Mouse (Mus musculus) urinary bladder, postnatal 4 days (tissue): ENCODE data around the gene Phf24.
"Not testable (repeated sequence)": the region's sequence is repeated elsewhere in the genome, so short reads cannot be mapped to it uniquely, and the experiment has no call there.

Experiments
- DNase-seq, 2 experiments: peaks; one replicate each; pipeline ENCODE4 v3.0.0; 2021 to 2022; ENCODE audit warnings: low spot score in 2 of 2

Gene Phf24

DNA sequence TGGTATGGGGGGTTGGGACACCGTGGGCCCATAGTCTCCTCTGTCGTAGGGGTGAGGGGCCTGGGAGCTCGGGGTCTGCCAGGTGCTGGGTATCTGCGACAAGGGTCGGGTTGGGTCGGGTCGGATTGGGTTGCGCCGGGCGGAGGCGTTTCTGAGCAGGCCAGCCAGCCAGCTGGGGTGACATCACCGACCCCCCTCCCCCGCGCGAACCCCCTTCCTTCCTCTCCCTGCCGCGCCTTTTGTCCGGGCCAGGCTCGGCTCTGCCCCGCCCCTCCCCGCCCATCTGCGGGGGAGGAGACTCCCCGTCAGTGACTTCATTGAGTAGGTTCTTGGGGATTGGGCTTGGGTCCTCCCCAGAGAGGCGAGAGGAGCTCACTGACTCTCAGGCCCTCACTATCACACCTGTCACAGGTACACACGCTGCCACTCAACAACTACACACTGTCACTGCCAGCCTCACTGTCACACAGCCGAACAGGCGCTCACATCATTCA lies 33.7 kb downstream of the Phf24 start:
- peak; percentile 80 to 89 for DNase-seq

DNA sequence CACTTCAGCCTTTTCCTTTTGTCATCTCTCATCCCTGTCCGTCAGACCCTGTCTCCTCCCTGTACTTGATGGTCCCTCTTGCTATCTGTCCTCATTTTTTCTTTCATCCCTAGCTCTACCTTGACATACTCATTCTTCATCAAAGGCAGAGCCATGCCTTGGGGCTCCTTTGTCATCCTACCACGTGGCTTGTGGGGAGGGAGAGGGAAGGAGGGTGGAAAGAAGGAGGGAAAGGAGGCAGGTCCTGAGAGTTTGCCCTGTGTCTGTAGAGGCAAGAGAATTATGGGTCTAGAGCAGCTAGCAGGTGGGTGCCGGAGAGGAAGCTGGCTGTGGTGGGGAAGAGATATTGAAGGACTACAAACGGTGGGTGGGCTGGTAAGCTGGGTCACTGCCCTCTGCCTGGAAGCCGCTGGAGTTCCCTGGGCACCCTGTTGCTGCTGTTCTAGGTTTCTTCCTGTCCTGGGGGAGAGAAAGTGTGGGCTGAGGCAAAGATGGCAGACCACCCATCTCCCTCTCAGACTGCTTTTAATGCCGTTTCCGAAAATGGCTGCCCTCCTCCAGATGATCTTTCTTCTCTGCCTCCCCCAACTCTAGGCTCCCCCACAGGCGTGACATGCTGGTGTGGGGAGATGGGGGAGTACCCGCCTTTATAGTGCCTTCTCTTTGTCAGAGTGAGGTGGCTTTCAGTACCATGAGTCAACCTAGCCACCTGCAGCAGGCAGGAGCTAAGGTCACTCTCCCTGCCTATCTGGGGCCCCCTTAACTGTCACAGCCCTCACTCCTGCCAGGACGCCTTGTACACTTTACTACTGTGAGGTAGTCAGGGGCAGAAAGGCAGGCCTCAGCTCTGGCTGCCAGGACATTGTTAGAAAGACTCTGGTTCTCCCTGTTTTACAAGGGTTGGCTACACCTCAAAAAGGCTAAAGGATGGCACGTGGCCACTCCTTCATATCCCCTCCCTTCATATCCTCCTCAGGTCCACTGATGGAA lies 35.0 kb downstream of the Phf24 start:
- no peak for DNase-seq

DNA sequence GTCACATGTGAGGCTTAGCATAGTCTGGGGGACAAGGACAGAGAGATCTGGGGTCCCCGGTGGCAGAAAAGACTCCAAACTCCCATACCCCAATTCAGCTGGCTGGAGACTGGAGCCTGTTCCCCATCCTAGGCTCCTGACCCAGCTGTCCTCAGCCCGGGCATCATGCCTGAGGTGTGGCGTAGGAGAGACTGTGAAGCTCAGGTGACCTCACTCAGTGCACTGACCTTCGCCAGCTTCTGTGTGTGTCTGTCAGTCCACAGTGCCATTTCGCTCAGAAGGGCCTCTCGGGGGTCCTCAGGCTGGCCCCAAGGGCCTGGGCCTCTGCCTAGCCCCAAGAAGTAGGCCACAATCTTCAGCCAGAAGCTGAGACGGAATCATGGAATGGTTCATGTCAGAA lies 36.1 kb downstream of the Phf24 start:
- no peak for DNase-seq

DNA sequence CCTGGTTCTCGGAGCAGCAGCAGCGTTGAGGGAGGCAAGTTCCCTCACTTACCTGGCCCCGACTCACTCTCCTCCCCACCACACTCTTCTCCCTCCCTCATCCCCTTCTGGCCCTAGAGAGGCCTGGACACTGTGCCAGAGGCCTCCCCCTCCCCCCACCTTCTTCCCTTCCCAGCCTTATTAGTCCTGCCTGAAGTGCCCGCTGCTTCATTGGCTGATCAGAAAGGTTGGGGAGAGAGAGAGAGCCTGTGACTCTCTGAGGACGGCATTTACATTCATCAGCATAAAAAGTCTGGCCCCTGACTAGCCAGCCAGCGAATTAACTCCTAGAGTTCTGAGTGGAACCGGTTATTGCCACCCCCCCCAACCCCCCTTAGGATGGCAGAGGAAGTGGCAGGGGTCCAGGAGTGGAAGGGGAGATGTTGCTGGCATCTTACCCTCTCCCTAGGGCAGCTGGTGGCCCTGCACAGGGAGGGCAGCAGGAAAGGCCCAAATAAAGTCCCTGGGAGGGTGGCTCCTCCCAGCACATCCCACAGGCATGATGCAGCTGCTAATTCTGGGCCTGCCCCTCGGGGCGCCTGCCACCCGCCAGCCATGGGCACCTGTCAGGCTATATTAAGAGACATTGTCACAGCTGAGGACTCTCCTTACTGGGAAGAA lies 37.1 kb downstream of the Phf24 start:
- no peak for DNase-seq

DNA sequence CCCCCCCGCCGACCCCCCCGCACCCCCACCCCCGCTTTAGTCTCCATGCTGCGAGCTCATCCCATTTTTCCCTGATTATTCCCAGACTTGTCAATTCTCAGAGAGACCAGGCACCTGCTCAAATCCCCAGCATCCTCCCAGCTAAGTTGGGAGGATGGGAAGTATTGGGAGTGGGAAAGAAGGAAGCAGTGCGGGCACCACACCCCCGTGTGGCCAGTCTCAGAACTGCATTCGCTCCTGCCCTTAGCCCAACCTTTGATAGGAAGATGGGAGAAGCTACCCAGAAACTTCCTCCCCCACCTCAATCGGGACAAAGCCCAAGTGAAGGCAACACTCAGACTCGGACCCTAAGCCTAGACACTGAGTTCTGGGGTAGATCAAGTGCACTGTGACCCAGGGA lies 37.8 kb downstream of the Phf24 start:
- peak in 1 of 2 experiments; percentile 78 for DNase-seq

DNA sequence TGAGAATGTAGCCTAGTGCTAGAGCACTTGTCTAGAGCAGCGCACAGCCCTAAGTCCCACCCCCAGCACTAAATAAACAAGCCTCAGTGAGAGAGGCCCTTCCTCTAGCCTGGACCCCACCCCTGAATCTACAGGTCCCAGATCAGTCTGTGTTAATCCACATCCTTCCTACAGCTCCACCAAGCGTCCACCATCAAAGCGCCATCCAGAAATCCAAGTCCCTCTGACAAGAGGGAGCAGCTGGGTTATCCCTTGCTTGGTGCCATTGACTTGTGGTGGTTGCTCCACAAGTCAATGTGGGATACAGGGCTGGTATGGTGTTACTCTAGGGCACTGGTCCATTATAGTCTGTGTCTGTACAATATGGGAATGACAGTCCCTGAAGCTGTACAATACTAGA lies 38.7 kb downstream of the Phf24 start:
- no peak for DNase-seq

DNA sequence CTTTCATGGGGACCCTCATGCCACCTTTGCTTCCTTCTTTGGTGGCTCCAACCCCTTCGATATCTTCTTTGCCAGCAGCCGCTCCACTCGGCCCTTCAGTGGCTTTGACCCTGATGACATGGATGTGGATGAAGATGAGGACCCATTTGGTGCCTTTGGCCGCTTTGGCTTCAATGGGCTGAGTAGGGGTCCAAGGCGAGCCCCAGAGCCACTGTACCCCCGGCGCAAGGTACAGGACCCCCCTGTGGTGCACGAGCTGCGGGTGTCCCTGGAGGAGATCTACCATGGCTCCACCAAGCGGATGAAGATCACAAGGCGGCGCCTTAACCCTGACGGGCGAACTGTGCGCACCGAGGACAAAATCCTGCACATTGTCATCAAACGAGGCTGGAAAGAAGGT lies 40.1 kb downstream of the Phf24 start:
- no peak for DNase-seq

DNA sequence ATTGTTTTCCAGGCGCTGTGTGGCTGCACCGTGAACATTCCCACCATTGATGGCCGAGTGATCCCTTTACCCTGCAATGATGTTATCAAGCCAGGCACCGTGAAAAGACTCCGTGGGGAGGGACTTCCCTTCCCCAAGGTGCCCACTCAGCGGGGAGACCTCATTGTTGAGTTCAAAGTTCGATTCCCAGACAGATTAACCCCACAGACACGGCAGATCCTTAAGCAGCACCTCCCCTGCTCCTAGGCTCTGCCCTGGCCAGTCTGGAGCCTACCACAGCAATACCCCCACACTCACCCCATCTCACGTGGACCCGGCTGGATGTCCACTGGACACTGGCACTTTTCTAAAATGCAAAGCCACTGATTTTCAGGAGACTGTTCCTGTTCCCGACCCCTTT lies 40.8 kb downstream of the Phf24 start:
- DNase-seq = no peak

DNA sequence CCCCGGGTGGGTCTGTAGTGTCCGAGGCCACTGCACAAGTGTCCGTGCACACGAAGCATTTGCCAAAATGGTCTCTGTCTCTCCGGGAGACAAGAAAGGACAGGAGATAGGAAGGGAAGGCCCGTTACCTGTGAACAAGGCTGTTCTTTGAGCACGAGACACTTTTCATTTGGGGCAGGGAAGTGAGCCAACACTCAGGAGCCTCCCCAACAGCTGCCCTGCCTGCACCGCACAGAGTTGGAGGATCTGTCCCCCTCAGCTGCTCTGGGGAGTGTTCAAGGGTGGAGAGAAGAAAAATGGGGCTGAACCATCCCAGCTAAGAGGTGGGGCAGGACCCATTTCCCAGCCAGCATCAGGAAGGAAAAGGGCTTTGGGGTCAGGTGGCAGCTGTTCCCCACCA lies 41.5 kb downstream of the Phf24 start:
- DNase-seq = no peak

DNA sequence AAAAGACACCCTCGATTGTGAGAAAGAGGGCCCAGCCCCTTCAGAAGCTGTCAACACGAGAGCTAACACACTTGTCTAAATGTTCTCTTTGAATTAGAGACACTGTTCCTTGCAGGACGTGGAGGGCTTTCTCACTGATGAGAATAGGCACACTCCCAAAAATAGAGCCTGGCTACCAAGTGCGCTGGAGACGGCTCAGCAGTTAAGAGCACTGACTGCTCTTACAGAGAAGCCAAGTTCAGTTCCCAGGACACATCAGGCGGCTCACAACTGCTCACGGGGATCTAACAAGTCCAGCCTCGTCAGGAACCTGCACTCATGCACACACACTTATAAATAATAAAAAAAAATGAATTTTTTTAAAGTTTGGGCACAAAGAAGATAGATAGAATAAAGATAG lies 42.5 kb downstream of the Phf24 start:
- DNase-seq = no peak

DNA sequence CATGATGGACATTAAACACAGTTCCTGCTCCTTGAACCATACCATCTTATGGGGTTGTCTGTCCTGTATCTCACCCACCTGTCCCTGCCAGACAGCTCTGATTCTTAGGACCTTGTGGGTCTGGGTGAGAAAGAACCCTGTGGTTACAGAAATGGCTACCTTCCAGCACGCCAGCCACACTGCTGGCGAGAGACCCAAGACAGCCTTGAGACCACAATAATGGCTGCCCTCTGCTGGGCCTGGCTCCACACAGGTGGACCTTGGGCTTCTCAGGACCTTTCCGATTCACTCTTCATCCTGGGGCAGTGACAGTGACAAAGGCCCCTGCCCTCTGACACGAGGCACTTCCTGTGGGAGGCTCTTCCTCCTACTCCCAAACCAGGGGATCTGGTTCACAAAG lies 42.9 kb downstream of the Phf24 start:
- DNase-seq = no peak

DNA sequence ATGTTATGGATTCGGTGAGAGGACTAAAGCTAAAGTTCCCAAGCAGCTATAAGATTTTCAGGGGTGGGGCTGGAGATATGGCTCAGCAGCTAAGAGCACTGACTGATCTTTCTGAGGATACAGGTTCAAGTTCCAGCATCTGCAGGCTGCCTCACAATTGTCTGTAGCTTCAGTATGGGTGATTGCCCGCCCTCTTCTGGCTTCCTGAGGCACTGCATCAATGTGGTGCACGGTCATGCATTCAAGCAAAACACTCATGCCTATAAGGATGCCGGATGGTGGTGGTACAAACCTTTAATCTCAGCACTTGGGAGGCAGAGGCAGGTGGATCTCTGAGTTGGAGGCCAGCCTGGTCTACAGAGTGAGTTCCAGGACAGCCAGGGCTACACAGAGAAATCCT lies 45.1 kb downstream of the Phf24 start:
- DNase-seq = no peak

DNA sequence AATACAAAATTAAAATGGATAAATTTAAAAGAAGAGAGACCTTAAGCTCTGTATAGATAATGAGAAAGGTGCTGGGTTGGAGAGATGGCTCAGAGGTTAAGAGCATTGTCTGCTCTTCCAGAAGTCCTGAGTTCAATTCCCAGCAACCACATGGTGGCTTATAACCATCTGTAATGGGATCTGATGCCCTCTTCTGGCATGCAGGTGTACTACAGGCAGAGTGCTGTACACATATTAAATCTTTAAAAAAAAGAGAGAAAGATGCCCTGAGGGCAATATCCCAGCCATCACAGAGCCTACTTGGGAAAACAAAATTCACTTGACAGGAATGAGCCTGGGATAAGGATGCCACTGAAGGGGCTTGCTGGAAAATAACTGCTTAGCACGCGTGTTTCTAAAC lies 47.0 kb downstream of the Phf24 start:
- DNase-seq = no peak

DNA sequence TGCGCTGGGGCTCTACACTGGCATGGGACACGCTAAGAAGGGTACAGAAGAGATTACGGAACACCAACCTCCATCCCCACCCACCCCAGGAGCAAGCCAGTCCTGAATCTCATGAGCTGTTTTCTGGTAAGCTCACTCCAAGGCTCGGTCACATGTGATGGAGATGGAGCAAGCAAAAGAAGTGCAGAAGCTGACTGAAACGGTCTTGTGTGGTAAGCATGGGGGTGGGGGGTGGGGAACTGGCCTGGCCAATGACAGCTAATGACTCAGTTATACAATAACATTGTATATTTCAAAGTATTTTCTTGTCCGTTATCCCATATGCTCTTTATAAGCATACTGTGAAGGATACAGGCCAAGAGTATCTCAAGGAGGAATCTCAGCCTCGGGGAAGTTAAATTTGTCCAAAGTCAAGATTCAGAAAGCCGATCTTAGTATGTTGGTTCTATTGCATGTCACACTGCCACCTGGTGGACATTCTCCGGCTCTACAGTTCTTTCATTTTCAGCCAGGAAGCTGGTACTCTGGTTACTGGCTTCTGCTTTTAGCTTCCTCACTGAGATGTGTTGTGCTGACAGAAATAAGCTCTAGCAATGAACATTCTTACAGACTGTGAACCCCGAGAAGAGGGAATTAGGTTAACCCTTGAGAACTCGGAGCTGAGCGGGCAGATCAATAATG lies 48.7 kb downstream of the Phf24 start:
- no peak for DNase-seq

DNA sequence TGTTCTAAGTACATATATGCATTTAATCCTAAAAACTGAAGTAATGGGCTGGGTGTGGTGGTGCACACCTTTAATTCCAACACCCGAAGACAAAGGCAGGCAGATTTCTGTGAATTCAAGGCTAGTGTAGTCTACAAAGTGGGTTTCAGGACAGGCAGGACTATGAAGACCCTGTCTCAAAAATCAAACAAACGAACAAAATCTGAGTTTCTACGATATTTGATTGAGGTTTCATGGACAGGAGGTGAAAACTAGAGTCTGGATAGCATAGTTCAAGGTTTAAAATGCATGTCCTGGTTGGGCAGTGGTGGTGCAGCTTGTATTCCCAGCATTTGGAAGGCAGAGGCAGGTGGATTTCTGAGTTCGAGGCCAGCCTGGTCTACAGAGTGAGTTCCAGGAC lies 52.8 kb downstream of the Phf24 start, which contains the start of gene 1700022I11Rik:
Gene 1700022I11Rik, plus strand, starts transcription at position 301 of the 400 bp plus-strand sequence.
- DNase-seq = no peak

DNA sequence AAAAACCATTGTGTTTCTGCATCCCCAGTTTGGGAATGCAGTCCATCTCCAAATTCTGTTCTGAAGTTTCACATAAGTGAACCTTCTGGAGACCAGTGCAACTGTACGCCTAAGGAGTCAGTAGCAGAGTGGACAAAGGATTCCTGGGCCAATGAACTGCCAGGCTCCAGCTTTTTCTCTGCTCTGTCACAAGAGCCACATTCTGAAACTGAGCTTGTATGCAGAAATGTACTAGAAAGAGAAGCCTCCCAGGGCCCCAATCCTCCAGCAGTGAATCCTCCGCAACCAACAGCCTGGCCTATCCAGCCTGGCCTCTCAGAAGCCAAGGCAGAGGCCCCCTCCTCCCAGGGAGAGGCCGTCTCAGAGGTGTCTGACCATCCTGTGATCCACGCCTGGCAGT lies 56.5 kb downstream of the Phf24 start:
- DNase-seq = no peak

DNA sequence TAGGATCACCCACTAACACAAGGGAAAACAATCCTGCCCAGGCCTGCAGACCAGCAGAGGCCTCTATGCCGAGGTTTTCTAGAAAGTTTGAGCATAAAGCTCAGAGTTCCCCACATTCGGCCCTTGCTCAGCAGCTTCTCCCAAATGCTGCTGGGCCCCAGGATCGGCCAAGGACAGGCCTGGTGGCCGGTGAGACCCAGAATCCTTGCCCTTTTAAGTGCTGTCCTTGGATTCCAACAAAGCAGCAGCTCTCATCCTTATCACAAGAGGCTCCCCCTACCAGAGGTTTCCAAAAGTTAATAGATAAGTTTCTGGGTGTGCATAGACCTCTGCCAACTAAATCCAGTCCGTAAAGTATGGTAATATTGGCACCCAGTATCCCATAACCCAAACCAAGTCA lies 57.4 kb downstream of the Phf24 start:
- DNase-seq = no peak

DNA sequence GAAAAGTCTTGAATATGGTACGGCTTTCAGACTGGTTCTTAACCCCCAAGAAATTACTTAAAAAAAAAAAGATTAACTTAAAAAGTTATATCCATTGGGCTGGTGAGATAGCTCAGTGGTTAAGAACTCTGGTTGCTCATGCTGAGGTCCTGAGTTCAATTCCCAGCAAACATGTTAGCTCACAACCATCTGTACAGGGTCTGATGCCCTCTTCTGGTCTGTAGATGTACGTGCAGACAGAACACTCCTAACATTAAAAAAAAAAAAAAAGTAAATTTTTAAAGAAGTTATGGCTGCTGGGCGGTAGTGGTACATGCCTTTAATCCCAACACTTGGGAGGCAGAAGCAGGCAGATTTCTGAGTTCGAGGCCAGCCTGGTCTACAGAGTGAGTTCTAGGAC lies 61.6 kb downstream of the Phf24 start:
- no peak for DNase-seq

DNA sequence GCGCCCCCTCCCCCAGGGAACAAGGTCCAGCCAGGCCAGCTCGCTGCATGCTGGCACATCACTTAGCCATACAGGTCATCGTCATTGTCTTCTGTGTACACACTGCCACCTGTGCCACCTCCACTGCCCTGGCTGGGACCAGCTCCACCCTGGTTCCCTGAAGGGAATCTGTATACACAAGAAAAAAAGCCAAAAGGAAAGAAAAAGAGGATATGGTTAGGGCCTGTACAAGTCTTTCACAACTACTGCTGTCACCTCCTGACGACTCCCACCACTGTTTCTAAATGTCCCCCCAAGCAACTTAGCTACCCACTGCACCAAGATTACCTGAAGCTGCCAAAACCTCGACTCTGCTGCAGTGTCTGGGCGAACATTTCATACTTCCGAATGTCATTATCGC lies 64.0 kb downstream of the Phf24 start:
- DNase-seq = not testable (repeated sequence)

DNA sequence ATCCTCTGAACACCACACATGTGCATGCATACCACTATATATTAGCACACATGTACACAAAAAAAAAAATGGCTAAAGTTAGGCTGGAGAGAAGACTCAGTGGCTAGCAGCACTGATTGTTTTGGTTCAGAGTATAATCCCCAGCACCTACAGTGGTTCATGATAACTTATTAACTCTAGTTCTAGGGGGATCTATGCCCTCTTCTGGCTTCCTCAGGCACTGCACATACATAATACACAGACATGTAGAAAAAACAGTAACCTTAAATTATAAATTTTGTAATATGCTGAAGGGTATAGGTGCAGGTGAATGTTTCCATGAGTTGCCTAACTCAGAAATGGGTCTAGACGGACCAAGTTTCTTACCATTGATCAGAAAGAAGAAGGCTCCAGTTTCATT lies 71.8 kb downstream of the Phf24 start:
- no peak for DNase-seq
